Mouse (Mus musculus): ENCODE data around the gene Ube2c.

Ube2c gene

GRCm38 (mm10) chr2:164761971-164762370, 7.7 kb upstream of the Ube2c start:
- DNase-seq (ENCODE audit: low read depth, low spot score) = no peak

DNA sequence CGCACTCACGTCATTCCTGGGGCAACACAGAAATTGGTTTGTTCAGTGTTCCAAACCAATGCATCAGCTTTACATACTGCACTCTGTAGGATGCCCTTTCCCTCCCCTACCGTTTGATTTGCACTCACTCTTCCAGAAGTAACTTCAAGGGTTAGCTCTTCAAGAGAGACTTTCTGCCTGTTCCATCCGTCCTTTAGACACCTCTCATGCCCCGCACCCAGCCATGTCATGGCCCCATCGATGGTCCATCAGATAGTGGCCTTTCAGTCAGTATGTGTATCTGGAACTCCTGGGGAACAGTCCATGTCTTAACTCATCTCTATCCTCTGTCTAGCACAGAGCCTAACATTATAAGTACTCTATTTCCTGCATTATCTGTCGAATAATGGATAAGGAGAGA, 7.1 kb upstream of the Ube2c start:
- DNase-seq (ENCODE audit: low read depth, low spot score) = no peak

- no peak for DNase-seq (ENCODE audit: low read depth, low spot score)
These were observed 3.9 kb upstream of the Ube2c start for GRCm38 (mm10) chr2:164765841-164766240.

GRCm38 (mm10) chr2:164767812-164768540, 1.7 kb upstream of the Ube2c start:
- DNase-seq (ENCODE audit: low read depth, low spot score) = no peak

- DNase-seq (ENCODE audit: low read depth, low spot score) = no peak
These were observed 581 bp downstream of the Ube2c start for GRCm38 (mm10) chr2:164770279-164770678.

DNA sequence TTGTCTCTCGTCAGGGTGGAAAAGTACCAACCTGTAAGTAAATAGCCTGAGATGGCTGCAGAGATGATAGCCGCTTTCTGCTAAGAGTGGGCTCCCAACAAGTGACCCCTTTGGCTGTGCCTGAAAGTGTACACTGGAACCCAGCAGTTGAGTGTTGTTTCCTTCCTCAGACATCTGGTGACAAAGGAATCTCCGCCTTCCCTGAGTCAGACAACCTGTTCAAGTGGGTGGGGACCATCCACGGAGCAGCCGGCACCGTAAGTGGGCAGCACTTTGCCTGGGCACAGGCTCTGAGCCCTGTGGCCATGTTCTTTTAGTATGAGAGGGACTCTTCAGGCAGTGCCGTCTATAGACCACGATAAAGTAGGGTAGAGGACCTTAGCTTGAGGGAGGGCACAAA, 1.4 kb downstream of the Ube2c start:
- no peak for DNase-seq (ENCODE audit: low read depth, low spot score)

GRCm38 (mm10) chr2:164773229-164773988, 3.7 kb downstream of the Ube2c start:
- no peak for DNase-seq (ENCODE audit: low read depth, low spot score)

- no peak for DNase-seq (ENCODE audit: low read depth, low spot score)
These were observed 4.3 kb downstream of the Ube2c start for GRCm38 (mm10) chr2:164773989-164774364.

DNA sequence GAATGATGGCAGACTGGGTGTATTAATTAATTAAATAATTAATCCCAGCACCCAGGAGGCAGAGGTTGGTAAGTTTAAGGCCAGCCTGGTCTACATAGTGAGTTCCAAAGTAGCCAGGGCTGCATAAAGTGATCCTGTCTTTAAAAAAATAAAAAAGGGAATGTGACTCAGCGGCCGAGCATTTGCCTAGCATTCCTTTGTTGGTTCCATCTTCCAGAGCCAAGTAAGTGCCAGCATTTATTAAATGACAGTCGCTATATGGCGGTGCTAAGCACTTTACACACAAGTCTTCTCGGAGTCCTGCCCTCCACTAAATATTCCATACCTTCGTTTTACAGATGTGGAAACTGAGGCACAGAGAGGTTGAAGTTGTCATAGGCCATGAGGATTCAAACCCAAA, 6.4 kb downstream of the Ube2c start:
- no peak for DNase-seq (ENCODE audit: low read depth, low spot score)

DNA sequence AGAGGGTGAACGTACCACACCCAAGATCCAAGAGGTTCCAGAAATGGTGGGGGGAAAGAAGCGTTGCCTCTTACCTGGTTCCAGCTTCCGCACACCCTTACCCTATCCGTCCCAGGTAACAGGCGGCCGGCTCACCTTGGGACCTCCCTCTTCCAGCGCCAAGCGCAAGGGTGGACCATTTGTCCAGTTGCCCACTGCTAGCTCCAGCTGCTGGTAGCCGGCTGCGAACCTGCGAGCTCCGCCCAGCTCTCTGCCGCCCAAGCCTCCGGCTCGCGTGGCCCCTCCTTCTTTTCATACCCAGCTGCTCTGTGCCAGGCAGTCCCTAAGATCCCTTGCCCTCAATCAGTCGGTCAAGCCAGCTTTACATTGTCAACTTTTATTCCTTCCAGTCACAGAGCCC, 7.1 kb downstream of the Ube2c start:
- no peak for DNase-seq (ENCODE audit: low read depth, low spot score)

DNA sequence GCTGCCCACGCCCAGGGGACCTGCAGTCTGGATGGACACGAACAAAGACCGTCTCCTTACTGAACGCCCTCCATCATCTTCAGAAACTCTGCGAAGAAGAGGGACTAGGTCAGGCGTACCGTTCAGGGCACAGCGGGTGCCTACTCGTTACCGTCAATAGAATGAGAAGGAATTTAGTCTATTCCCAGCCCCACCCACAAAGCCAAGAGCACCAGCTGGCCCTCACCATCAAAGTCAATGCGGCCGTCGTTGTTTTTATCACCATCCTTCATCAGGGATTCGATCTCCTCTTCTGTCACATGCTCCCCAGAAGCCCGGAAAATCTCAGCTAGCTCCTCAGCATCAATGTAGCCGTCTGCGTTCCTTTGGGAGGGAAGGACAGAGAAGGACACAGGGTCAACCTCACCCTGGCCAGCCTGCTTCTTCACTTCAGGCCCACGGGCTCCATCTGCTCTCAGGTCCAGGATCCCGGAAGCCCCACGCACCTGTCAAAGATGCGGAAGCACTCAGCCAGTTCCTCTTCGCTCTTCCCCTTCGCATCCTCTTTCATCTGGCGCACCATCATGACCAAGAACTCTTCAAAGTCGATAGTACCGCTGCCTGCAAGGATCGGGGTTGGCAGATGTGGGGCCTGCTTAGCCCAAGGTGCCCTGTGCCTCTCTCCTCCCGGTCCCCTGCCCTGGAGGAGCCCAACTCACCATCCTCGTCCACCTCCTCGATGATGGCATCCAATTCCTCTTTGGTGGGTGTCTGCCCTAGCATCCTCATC, 7.7 kb downstream of the Ube2c start:
- no peak for DNase-seq (ENCODE audit: low read depth, low spot score)

DNA sequence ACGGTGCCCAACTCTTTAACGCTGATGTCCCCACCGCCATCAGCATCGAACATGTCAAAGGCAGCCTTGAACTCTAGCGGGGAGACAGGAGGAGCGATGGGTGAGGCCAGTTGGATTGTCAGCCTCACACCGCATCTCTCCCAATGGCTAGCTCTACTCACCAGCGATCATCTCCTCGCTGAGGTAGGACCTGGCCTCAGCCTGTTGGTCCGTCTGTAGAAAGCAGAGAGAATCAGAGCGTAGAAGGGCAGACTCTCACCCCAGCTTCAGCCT, 8.3 kb downstream of the Ube2c start:
- no peak for DNase-seq (ENCODE audit: low read depth, low spot score)

- DNase-seq (ENCODE audit: low read depth, low spot score) = no peak
These were observed 9.1 kb downstream of the Ube2c start for GRCm38 (mm10) chr2:164778809-164779208.

DNA sequence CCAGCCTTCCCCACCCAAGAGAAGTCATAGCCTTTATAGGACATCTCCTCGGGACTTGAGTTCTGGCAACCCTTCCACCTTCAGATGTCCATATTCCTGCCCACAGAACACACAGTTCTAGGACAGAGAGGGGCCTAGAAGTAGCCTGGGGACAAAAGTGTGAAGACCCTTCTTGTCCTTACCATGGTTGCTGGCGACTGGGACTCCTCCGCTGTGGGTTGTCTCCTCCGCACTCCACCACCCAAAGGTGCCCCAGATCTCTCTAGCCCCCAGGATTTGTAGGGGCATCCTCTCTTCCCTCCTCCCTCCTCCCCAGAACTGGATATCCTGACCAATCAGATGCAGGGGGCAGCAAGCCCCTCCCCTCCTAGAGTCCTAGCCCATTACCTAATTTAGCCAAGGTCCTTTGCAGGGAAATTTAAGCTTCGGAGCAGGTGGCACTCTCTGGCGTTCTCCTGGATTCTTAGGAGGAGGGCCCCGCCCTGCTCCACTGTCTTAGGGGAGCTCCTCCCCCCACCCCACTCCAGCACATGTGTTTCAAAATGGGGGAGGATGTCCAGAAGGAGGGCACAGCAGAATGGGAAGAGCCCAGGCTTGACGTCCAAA, 9.9 kb downstream of the Ube2c start, which contains the start of gene Tnnc2:
TSS of gene Tnnc2 (minus strand) at position 487 of the 606 bp plus-strand sequence.
- DNase-seq (ENCODE audit: low read depth, low spot score) = no peak

GRCm38 (mm10) chr2:164781876-164782275, 12.2 kb downstream of the Ube2c start:
- DNase-seq (ENCODE audit: low read depth, low spot score) = no peak

- DNase-seq (ENCODE audit: low read depth, low spot score) = no peak
These were observed 14.4 kb downstream of the Ube2c start for GRCm38 (mm10) chr2:164783926-164784581.

DNA sequence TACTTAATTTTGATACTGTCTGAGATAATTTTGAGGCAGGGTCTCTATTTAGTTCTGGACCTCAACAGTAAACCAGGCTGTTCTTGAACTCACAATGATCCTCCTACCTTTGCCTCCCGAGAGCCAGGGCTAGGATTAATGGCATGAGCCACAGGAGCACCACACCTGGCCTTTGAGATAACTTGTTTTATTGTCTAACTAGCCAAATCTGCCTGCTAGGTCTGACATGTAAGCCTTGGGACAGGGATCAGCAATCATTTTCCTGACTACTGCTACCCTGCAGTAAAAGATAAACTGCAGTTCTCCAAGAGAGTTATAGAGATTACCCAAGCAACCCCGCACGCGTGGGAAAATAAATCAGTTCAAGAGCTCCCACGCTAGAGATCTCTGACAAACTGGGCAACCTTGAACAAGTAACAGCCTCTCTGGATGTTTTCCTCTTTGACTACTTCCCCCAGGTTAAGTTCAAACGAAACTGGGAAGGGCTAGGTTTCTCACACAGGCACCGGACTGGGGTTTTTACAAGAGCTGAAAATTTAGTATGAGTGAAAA, 15.2 kb downstream of the Ube2c start:
- DNase-seq (ENCODE audit: low read depth, low spot score) = no peak

DNA sequence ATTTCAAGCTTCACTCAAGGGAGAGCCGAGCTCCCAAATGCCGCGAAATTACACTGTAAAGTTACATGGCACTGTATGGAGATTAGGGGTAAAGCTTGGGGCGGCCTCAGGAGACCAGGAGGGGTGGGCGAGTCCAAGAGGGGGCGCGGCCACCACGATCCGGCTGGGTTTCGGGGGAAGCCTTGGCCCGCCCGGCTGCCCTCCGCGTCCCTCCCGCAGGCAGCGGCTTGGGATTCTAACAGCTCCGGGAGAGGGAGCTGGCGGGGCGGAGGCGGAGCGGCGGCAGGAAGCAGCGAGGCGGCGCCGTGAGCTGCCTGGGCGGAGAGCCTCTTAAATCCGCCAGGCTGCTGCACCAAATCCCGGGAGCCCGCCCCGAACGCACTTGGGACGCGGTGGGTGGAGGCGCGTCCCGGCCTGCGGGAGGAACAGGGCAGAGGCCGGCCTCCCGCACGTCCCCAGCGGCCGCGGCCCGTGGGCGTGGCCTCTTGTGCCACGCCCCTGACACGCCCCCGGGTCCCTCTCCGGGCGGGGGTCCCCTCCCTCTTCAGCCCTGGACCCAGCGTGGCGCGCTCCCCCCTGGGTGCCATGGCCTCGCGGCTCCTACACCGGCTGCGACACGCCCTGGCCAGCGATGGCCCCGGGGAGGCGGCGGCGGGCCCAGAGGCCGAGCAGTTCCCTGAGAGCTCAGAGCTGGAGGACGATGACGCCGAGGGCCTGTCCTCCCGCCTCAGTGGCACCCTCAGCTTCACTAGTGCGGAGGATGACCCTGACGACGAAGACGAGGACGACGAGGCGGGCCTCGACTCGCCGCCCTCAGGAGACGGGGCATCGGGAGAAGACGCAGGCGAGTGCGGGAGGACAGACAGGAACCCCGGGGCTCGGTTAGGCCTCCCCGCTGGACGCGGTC, 16.0 kb downstream of the Ube2c start, which contains the start of gene Snx21:
TSS of gene Snx21 (plus strand) at position 343 of the 907 bp plus-strand sequence.
- no peak for DNase-seq (ENCODE audit: low read depth, low spot score)

- no peak for DNase-seq (ENCODE audit: low read depth, low spot score)
These were observed 16.7 kb downstream of the Ube2c start for GRCm38 (mm10) chr2:164786388-164786885.

DNA sequence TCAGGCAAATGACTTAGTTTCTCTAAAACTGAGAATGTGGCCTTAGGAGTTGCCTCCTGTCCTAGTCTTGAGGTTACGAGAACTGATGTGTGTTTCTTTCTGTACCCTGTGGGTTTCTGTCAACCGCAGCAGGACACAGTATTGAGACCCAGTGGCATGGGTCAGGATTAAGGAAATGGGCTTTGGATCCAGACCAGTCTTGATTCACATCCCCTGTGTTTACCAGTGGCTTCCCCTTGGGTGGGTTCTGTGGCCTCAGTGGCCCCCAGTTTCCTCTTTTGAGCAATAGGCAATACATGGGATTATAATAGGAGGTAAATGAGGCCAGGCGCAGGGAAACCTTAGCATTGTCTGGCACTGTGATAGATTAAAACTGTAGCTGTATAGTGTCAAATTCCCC, 17.3 kb downstream of the Ube2c start:
- no peak for DNase-seq (ENCODE audit: low read depth, low spot score)

All from WW6 (cell line).